Mouse (Mus musculus): ENCODE data around the gene Adamts3.
A peak's percentile ranks its signal among the peaks of the same experiment; 100 is the strongest.

DNA sequence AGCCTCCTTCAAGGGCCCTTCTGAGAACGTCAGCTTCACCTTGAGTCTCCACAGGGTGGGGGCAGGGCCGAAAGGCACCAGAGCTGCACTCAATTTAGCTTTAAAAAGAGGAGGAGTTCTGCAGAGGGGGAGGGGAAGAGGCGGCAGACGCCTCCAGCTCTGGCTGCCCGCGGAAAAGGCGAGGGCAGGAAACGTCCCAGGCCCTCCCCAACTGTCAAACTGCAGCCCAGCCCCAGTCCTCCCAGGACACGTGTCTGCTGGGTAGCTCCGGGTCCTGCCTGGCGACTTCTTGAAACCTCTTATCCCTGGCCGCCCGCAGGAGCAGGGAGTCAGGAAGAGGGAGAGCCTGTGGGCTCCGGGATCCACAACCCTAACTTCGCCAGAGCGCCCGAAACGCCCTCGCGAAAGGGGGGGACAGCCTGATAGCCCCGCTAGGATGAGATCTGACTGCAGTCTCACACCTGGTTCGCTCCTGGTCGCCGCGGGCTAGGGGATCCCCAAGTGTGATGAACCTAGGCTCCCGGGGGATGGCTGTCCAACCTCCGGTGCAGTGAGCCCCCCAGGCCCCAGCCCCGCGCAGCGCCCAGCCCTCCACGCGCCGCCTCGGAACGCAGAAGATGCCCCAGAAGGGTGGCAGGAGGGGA lies 921 bp downstream of the Adamts3 start:
- TF ChIP-seq POLR2A (IDR thresholded peaks at IDR 0.05; ENCODE audit: insufficient read depth, low read depth, low read length) = peak; percentile 59; the same call in 1 of the 2 replicates
- no peak for TF ChIP-seq CTCF (IDR thresholded peaks at IDR 0.05)
- no peak for TF ChIP-seq EP300 (IDR thresholded peaks at IDR 0.05; ENCODE audit: insufficient read depth, low read depth, low read length)

Data from heart, adult 2 months (tissue).